Mouse (Mus musculus) sigmoid colon, adult 10 weeks (tissue): ENCODE measurements around the gene Ttc9c. TPM values are rescaled to one million over a fixed set of nuclear protein-coding genes. Genes with fewer than 3 reads are reported as not detected.

Experiments used
- polyA plus RNA-seq: library from polyadenylated mRNA; stranded (reverse); fragments of 350-450 nt; fragmentation: Illumina TruSeq; extraction: RNeasy Lipid Tissue Mini Kit (QIAGEN cat#74804); gene quantifications from one replicate; pipeline ENCODE4 v1.2.3, GENCODE M21; 2014; ENCODE audit warnings: low read depth, low replicate concordance

The Ttc9c gene
- 112 TPM for polyA plus RNA-seq

DNA sequence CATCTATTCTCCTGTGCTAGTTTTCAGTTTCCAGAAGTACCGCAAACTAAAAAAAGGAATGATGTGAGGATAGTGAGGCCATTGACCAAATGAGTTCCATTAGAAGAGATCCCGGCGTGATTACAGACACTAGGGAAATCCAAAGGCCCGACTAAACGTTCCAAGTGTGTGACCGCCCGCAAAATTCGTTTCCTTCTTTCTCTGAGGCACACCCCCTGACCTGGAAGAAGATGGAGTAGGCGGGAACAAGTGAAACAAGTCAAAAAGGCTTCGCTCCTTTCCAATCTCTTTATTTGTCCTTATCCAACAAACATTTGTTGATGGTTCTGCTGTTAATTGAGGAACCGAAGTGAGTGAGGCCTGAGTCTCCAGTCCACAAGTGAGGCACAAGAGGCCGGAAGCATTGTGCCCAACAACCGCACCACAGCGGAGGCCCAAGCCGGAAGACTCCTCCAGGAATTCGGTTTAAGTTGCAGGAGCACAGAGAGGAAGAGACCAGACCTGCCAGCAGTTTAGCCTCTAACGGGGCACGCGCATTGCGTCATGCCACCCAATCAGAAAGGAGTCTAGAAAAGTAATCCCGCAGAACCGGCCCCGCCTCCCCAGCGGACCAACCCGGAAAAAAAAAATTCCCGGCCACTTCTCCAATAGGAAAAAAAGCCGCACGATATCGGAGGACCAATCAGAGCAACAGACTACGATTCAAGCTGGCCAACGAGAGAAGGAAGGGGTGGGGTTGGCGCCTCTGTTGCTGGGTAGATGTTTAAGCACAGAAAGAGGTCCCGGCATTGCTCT lies at the start of gene Ttc9c:
TSS of gene Ttc9c (minus strand) at position 533 of the 795 bp plus-strand sequence.

DNA sequence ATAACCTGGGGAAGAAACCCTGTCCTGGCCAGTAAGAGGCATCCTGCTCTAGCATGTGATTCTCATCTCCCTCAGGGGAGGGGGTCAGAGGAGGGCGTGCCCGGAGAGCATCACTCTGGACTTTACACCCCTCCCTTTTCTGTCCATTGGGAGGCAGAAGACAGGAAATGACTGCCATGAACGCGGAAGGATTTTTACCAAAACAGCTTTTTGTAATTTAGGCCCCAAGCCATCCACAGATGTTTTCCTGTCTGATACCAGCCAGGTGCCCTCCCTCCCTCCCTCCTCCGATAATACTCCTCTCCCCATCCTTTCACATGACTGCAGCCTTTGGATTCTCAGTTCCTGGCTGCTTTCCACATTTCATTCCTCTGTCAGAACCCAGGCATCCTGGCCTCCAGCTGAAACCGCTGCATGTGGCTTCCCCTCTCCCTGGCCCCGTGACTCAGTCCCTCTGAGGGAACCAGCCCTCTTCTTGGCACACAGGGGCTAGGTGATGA lies 31.3 kb upstream of the Ttc9c start, which contains the start of gene Lrrn4cl:
TSS of gene Lrrn4cl (plus strand) at position 367 of the 500 bp plus-strand sequence.

DNA sequence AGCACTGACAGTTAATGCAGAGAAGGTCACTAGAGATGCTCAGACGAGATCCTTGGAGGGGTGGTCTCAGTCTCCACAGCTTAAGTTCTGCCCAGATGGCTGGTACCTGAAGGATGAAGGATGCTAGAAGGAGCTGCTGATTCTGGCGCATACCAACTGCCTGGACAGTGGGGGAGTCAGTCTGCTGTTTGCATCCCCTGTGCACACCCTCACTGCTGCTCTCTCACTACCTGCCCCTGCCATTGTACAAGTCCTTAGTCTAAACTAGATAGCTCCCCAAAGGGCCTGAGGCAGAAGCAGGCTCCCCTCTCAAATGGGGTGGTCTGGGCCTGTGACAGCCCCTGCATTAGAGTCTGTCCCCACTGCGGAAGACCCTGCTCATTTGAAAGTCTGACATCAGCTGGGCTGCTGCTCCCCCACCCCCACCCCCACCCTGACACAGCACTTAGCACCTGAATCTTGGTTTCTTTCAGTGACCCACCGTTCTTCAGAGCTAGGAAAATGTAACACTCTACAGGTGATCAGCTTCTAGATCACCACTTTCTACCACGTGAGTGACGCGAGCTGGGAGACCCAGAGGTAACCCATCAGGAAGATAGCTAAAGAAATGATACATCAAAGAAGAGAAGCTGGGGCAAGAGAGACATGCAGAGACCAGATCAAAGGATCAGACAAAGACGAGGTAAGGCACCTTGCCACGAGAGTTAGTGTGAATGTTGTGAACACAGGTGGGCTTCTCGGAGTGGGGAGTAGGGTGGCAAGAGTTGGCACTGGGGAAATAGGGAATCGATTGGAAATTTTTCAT lies 20.2 kb upstream of the Ttc9c start, which contains the start of gene Gng3:
TSS of gene Gng3 (minus strand) at position 92 of the 805 bp plus-strand sequence.

DNA sequence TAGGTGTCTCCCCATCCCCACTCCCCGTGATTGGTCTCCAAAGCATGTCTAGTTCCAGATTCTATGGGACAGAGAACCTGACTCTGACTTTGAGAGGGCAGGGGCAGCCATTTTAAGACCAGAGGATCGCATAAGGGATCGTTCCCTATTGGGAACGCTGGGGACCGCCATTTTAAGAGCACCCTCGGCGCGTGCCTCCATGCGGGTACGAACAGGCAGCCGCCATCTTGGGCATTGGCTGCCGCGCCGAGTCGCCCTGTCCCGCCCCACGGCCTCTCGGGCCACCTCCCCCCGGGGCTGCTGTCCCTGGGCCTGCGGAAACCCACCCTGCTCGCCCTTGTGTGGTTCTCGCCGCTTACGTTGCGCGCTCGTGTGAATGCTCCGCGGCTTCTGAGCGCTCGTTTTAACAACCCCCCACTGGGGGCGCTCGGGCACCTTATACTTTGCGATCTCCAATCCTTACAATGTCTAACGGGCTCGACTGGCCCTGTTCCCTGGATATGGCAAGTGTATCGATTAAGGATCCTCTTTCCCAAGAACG lies 18.2 kb upstream of the Ttc9c start, which contains the start of gene Bscl2:
TSS of gene Bscl2 (plus strand) at position 217 of the 541 bp plus-strand sequence.

DNA sequence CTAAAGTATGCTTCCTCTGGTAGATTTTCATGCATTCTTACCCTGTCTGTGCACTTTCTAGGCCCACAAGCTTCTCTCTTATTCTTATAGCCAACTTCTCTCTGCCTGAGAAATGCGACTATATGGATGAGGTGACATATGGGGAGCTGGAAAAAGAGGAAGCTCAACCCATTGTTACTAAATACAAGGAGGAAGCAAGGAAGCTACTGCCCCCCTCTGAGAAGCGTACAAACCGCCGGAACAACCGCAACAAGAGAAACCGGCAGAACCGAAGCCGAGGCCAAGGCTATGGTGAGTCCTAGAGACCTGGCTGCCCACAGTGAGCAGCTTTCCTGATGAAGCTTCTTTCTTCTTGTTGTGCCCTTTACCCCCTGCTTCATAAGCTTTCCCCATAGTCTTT lies 10.5 kb upstream of the Ttc9c start, which contains the start of gene AC129217.1:
TSS of gene AC129217.1 (plus strand) at position 114 of the 400 bp plus-strand sequence.

DNA sequence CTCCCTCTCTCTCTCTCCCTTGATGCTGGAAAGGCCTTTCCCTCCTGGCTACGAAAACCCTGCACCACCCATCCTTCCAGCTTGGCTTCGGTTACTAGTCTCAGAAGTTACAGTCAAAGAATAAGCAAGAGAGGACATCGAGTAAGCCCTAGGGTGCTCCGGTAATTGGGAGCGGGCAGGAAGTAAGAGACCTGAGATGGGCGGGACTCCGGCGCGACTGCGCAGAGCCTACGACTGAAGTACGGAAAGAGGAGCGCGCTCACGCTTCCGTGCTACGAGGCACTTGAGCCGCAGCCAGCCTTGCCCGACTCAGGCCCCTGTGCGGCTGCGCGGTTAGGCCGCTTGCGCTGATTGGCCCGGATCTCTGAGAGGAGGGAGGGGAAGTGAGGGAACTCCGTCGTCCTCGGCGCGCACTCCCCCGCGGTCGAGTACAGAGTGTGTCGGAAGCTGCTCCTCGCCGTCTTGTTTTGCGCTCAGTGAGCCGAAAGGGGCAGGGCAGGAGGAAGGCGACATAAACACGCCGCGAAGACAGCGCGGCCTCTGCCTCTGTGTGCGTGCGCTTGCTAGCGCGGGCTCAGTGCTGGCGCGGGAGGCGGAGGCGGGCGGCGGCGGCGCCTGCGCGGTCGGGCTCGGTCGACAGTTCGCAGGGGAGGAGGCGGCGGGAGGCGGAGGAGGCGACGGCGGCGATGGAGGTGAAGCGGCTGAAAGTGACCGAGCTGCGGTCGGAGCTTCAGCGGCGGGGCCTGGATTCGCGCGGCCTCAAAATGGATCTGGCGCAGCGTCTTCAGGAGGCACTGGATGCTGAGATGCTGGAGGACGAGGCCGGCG lies 677 bp upstream of the Ttc9c start, which contains the start of gene Hnrnpul2:
TSS of gene Hnrnpul2 (plus strand) at position 415 of the 828 bp plus-strand sequence.

DNA sequence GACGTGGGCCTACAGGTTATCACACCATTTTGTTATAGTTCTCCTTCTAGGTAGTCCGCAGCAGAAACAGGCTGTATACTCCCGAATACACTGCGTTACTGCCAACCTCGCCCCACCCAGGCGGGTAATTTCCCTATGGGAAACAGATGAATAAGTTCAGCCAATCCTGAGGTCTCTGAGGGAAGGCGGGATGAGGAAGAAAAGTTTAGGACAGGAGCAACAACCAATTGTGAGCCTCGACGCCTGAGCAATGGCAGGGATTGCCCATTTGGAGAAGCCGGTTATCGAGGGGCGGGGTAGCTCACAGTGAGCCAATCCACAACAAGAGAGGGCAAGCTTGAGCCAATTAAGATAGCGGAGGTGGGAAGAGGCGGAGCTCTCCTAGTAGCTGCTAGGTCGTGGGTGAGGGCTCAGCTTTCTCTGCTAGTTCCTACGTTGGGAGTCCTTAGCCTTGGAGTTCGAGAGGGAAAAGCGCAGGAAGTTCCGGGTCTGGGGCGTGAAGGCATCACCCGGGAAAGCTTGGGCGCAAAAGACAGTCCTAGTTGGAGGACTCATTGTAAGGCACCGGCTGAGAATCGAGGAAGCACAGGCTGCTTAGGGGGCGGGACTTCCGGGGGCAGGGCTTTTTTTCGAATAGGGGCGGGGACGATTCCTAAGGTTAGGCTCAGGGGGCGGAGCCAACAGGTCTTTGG lies 16.9 kb downstream of the Ttc9c start, which contains the start of gene Zbtb3:
TSS of gene Zbtb3 (plus strand) at position 426 of the 692 bp plus-strand sequence.

DNA sequence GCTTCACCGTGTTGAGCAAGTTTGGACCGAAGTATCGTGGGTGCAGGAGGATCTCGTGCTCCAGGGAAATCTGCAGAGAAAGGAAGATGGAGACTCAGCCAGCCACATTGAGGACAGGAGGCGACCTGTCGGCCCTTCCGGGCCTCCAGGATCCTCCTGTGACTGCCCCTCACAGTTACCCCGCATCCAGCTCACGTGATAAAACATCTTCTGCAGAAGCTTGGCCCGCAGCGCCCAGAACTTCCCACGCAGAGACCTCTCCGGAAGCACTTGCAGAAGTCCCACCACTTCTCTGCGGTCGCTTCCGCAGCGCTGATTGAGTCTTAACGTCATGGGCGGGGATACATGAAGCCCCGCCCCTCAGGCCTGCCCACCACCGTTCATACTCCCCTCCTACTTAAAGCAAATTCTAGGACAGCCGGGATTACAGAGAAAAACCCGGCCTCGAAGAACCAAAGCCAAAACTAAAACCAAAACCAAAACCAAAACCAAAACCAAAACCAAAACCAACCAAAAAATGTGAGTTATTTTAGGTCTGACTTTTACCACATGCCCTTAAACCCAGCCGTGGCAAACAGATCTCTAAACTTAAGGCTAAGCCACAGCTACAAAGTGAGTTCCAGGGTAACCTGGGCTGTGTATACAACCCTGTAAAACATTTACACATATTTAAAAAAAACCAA lies 20.7 kb downstream of the Ttc9c start, which contains the start of gene Polr2g:
TSS of gene Polr2g (minus strand) at position 314 of the 683 bp plus-strand sequence.

DNA sequence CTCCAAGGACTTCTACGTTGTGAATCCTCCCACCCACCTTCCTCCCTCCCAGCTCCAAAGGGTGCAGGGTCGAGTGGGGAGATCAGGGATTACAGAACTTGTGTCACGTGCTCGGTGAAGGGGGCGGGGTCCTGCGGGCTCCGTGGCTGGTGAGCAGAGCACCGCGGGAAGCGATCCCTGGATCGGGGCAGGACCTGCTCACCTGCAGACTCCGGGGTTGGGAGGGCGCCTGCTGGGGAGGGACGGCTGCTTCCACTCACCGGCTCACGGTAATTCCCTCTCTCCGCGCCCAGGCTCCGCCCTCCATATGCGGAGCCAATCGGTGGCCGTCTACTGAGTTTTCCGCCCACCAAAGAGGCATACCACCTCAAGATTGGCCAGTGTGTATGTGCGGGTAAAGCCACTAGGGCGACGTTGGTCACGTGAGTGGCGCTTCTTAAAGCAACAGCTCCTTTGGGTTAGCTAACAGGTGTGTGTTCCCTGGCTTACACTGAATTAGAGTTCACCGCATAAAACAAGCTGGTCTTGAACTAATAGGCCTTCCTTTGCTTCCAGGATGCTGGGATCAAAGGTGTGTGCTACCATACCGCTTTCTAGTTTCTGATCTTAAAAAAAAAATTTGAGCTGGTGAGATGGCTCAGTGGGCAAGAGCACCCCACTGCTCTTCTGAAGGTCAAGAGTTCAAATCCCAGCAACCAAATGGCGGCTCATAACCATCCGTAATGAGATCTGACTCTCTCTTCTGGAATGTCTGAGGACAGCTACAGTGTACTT lies 32.9 kb downstream of the Ttc9c start, which contains the start of gene Taf6l:
TSS of gene Taf6l (minus strand) at position 410 of the 774 bp plus-strand sequence.

DNA sequence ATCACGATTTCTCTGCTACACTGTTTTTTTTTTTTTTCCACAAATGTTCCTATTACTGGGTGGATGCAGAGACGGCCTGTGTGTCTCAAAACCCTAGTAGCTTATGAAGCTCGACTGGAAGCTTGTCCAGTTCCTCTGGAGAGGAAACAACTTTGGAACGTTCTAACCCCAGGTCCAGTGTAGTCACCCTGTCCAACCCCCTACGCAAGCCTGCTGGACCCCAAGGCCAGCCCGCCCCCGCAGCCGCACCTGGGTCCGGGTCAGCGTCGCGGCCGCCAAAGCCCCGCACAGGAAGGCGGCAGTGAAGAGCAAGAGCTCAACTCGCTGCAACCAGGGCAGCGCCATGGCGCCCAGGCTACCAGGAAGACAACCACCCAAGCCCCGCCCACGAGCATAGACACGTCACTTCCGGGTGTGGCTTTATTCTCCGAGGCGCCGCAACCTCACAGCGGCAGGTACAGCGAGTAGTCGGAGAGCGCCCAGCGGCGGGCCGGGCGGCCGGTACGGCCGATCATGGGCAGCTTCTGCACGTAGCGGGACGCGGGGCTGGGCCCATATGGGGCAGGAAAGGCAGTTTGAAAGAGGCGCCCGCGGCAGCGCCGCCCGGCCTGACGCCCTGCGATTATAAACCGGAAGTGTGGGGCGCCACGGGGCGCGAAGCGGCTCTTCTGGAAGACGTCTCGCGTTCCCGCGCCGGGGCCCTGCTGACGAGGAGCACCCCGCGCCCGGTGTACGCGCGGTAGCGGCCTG lies 44.9 kb downstream of the Ttc9c start, which contains the start of gene Tmem179b:
TSS of gene Tmem179b (minus strand) at position 382 of the 750 bp plus-strand sequence.

DNA sequence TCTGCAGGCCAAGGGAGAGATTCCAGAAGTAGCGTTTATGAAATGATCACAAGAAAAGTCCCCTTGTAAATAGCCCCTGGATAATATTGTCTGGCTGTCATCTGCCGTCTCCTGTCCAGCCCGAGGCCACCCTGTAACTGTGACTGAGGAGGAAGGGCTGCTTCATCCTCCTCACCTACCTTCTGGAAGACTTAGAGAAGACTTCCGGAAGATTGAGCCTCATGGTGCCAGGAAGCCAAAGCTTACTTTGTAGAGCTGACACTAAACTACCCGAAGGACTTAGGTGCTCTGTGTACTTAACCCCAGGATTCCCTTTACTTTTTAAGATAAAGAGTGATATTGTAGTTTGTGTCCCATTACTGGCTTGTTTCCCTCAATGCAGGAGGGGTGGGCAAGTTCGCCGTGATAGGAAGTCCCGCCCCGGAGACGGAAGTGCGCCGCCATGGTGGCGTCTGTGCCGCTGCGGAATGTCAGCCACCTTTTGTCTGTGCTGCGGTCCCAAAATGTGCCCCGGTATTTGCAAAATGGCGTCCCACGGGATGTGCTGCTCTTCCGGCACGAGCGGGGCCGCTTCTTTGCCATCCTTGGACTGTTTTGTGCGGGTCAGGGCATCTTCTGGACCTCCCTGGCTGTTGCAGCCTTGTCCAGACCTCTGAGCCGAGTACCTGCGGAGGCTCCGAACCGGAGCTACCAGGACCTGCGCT lies 48.4 kb downstream of the Ttc9c start, which contains the start of gene Tmem223:
TSS of gene Tmem223 (plus strand) at position 430 of the 704 bp plus-strand sequence.

Other genes with a start within 250 kb of the Ttc9c start
- gene Slc22a8, start 228.1 kb downstream of the Ttc9c start, polyA plus RNA-seq, result not detected
- gene Slc22a6, start 201.3 kb downstream of the Ttc9c start, polyA plus RNA-seq, result not detected
- 0.79 TPM for gene Chrm1, start 155.5 kb downstream of the Ttc9c start, polyA plus RNA-seq
- 38.6 TPM for gene Slc3a2, start 96.0 kb downstream of the Ttc9c start, polyA plus RNA-seq
- 12.7 TPM for gene Wdr74, start 83.5 kb downstream of the Ttc9c start, polyA plus RNA-seq
- gene 1700092M07Rik, start 78.6 kb downstream of the Ttc9c start, polyA plus RNA-seq, result not detected
- gene Stx5a, start 77.9 kb downstream of the Ttc9c start, polyA plus RNA-seq, result 112 TPM
- 92.5 TPM for gene Nxf1, start 62.3 kb downstream of the Ttc9c start, polyA plus RNA-seq
- 17.2 TPM for gene Tmem223, start 48.3 kb downstream of the Ttc9c start, polyA plus RNA-seq
- 30.6 TPM for gene Tmem179b, start 44.9 kb downstream of the Ttc9c start, polyA plus RNA-seq
- not detected for gene Taf6l, start 32.9 kb downstream of the Ttc9c start, polyA plus RNA-seq
- gene Polr2g, start 20.8 kb downstream of the Ttc9c start, polyA plus RNA-seq, result 35.0 TPM
- not detected for gene Zbtb3, start 16.8 kb downstream of the Ttc9c start, polyA plus RNA-seq
- gene Hnrnpul2, start 677 bp upstream of the Ttc9c start, polyA plus RNA-seq, result 195 TPM
- not detected for gene AC129217.1, start 10.4 kb upstream of the Ttc9c start, polyA plus RNA-seq
- gene Bscl2, start 18.1 kb upstream of the Ttc9c start, polyA plus RNA-seq, result 8.5 TPM
- gene Gng3, start 19.9 kb upstream of the Ttc9c start, polyA plus RNA-seq, result 0.69 TPM
- 3.7 TPM for gene Lrrn4cl, start 31.4 kb upstream of the Ttc9c start, polyA plus RNA-seq
- gene Ubxn1, start 52.2 kb upstream of the Ttc9c start, polyA plus RNA-seq, result 17.3 TPM
- 2.2 TPM for gene Uqcc3, start 61.6 kb upstream of the Ttc9c start, polyA plus RNA-seq
- gene Lbhd1, start 64.4 kb upstream of the Ttc9c start, polyA plus RNA-seq, result 37.9 TPM
- not detected for gene Gm49403, start 64.6 kb upstream of the Ttc9c start, polyA plus RNA-seq
- gene 1810009A15Rik, start 69.5 kb upstream of the Ttc9c start, polyA plus RNA-seq, result 12.0 TPM
- gene Gm49416, start 69.6 kb upstream of the Ttc9c start, polyA plus RNA-seq, result not detected
- 0.44 TPM for gene Ints5, start 73.7 kb upstream of the Ttc9c start, polyA plus RNA-seq
- 76.6 TPM for gene Ganab, start 78.7 kb upstream of the Ttc9c start, polyA plus RNA-seq
- 28.4 TPM for gene B3gat3, start 101.0 kb upstream of the Ttc9c start, polyA plus RNA-seq
- gene Rom1, start 110.0 kb upstream of the Ttc9c start, polyA plus RNA-seq, result not detected
- gene Eml3, start 110.2 kb upstream of the Ttc9c start, polyA plus RNA-seq, result 5.4 TPM
- gene Mta2, start 122.5 kb upstream of the Ttc9c start, polyA plus RNA-seq, result 73.4 TPM
- gene Tut1, start 134.5 kb upstream of the Ttc9c start, polyA plus RNA-seq, result 2.4 TPM
- gene Eef1g, start 147.7 kb upstream of the Ttc9c start, polyA plus RNA-seq, result 81.4 TPM
- 158 TPM for gene Ahnak, start 170.0 kb upstream of the Ttc9c start, polyA plus RNA-seq